Mouse (Mus musculus): ENCODE measurements around the gene Spz1. TPM values are rescaled to one million over a fixed set of nuclear protein-coding genes. Genes with fewer than 3 reads are reported as not detected.
A peak's percentile ranks its signal among the peaks of the same experiment; 100 is the strongest.

Spz1 gene
- not detected in 2 replicates for polyA plus RNA-seq (2014; fragmentation: Nextera tagmentation; extraction: Ambion mirVana)

GRCm38 (mm10) chr13:92576072-92576471 lies at the start of gene Spz1:
Gene Spz1 (minus strand): TSS chr13:92576172.
- no peak within 1 kb of the TSS for H3K4me2 ChIP-seq (ENCODE audit: low read depth, low read length)
- H3K9ac ChIP-seq (replicated peaks; ENCODE audit: low read depth, low read length) = no peak within 1 kb of the TSS
- no peak for ATAC-seq (ENCODE audit: low read depth)
- no peak within 1 kb of the TSS for H3K27ac ChIP-seq (ENCODE audit: low read depth, low read length)
- H3K9me3 ChIP-seq (ENCODE audit: control insufficient read depth, low read length) = no peaks in the 10 kb centered on the region
- no peak within 1 kb of the TSS for H3K4me3 ChIP-seq (ENCODE audit: low read depth, low read length)
- no peaks in the 10 kb centered on the region for H3K36me3 ChIP-seq (ENCODE audit: control insufficient read depth, insufficient read depth, low read length)
- no peaks in the 10 kb centered on the region for H3K27me3 ChIP-seq (ENCODE audit: control insufficient read depth, insufficient read depth, low read length)
- no peaks in the 10 kb centered on the region for H3K4me1 ChIP-seq (ENCODE audit: control insufficient read depth, insufficient read depth, low read length)

GRCm38 (mm10) chr13:92616459-92616858 lies 40.5 kb upstream of the Spz1 start:
- no peak overlapping the region for H3K27ac ChIP-seq (ENCODE audit: low read depth, low read length)
- no peaks in the 10 kb centered on the region for H3K9me3 ChIP-seq (ENCODE audit: control insufficient read depth, low read length)
- H3K9ac ChIP-seq (replicated peaks; ENCODE audit: low read depth, low read length) = no peak overlapping the region
- H3K4me3 ChIP-seq (ENCODE audit: low read depth, low read length) = no peak overlapping the region
- H3K4me1 ChIP-seq (ENCODE audit: control insufficient read depth, insufficient read depth, low read length) = peaks cover 5% of the 10 kb centered on the region; the same call in 1 of the 2 replicates
- no peak overlapping the region for H3K4me2 ChIP-seq (ENCODE audit: low read depth, low read length)
- WGBS = 95% methylated on average over 8 of the region's 8 CpGs
- H3K27me3 ChIP-seq (ENCODE audit: control insufficient read depth, insufficient read depth, low read length) = no peaks in the 10 kb centered on the region
- no peak for ATAC-seq (ENCODE audit: low read depth)
- H3K36me3 ChIP-seq (ENCODE audit: control insufficient read depth, insufficient read depth, low read length) = no peaks in the 10 kb centered on the region

- Histone ChIP-seq H3K27me3 (ENCODE audit: control insufficient read depth, insufficient read depth, low read length) (no peaks in the 10 kb centered on the region), H3K4me1 (ENCODE audit: control insufficient read depth, insufficient read depth, low read length) (peaks cover 5% of the 10 kb centered on the region; the same call in 1 of the 2 replicates), H3K9ac (replicated peaks; ENCODE audit: low read depth, low read length) (no peak overlapping the region), H3K27ac (ENCODE audit: low read depth, low read length) (no peak overlapping the region), H3K4me3 (ENCODE audit: low read depth, low read length) (no peak overlapping the region), H3K4me2 (ENCODE audit: low read depth, low read length) (no peak overlapping the region), H3K36me3 (ENCODE audit: control insufficient read depth, insufficient read depth, low read length) (no peaks in the 10 kb centered on the region), H3K9me3 (ENCODE audit: control insufficient read depth, low read length) (no peaks in the 10 kb centered on the region)
- 87% methylated on average over 5 of the region's 5 CpGs for WGBS
- ATAC-seq (ENCODE audit: low read depth) = no peak
These were observed 39.2 kb upstream of the Spz1 start for GRCm38 (mm10) chr13:92615201-92615600.

- Histone ChIP-seq H3K4me1 (ENCODE audit: control insufficient read depth, insufficient read depth, low read length) (peaks cover 5% of the 10 kb centered on the region; the same call in 1 of the 2 replicates), H3K36me3 (ENCODE audit: control insufficient read depth, insufficient read depth, low read length) (no peaks in the 10 kb centered on the region), H3K4me3 (ENCODE audit: low read depth, low read length) (peak overlapping the region; percentile 78; the same call in 1 of the 2 replicates), H3K9me3 (ENCODE audit: control insufficient read depth, low read length) (no peaks in the 10 kb centered on the region), H3K27ac (ENCODE audit: low read depth, low read length) (no peak overlapping the region), H3K9ac (replicated peaks; ENCODE audit: low read depth, low read length) (no peak overlapping the region; the same call in 1 of the 2 replicates), H3K4me2 (ENCODE audit: low read depth, low read length) (peak overlapping the region; percentile 89), H3K27me3 (ENCODE audit: control insufficient read depth, insufficient read depth, low read length) (no peaks in the 10 kb centered on the region)
- no peak for ATAC-seq (ENCODE audit: low read depth)
- 67% methylated on average over 5 of the region's 5 CpGs for WGBS
These were observed 37.1 kb upstream of the Spz1 start for GRCm38 (mm10) chr13:92613094-92613493.

- Histone ChIP-seq H3K27me3 (ENCODE audit: control insufficient read depth, insufficient read depth, low read length) (no peaks in the 10 kb centered on the region), H3K4me1 (ENCODE audit: control insufficient read depth, insufficient read depth, low read length) (peaks cover 5% of the 10 kb centered on the region; the same call in 1 of the 2 replicates), H3K4me3 (ENCODE audit: low read depth, low read length) (peak overlapping the region; percentile 78), H3K27ac (ENCODE audit: low read depth, low read length) (no peak overlapping the region), H3K36me3 (ENCODE audit: control insufficient read depth, insufficient read depth, low read length) (no peaks in the 10 kb centered on the region), H3K9me3 (ENCODE audit: control insufficient read depth, low read length) (no peaks in the 10 kb centered on the region), H3K4me2 (ENCODE audit: low read depth, low read length) (peak overlapping the region; percentile 89), H3K9ac (replicated peaks; ENCODE audit: low read depth, low read length) (peak overlapping the region; percentile 87)
- 4% methylated on average over 7 of the region's 7 CpGs for WGBS
- no peak for ATAC-seq (ENCODE audit: low read depth)
These were observed 35.9 kb upstream of the Spz1 start for GRCm38 (mm10) chr13:92611917-92612316.

- peaks cover 5% of the 10 kb centered on the region; the same call in 1 of the 2 replicates for H3K4me1 ChIP-seq (ENCODE audit: control insufficient read depth, insufficient read depth, low read length)
- peak overlapping the region; percentile 89 for H3K4me2 ChIP-seq (ENCODE audit: low read depth, low read length)
- WGBS = under 1% methylated on average over 43 of the region's 43 CpGs
- no peaks in the 10 kb centered on the region for H3K27me3 ChIP-seq (ENCODE audit: control insufficient read depth, insufficient read depth, low read length)
- peak; percentile 59 for ATAC-seq (ENCODE audit: low read depth)
- peak overlapping the region; percentile 87 for H3K9ac ChIP-seq (replicated peaks; ENCODE audit: low read depth, low read length)
- H3K4me3 ChIP-seq (ENCODE audit: low read depth, low read length) = peak overlapping the region; percentile 78
- no peaks in the 10 kb centered on the region for H3K36me3 ChIP-seq (ENCODE audit: control insufficient read depth, insufficient read depth, low read length)
- H3K9me3 ChIP-seq (ENCODE audit: control insufficient read depth, low read length) = no peaks in the 10 kb centered on the region
- H3K27ac ChIP-seq (ENCODE audit: low read depth, low read length) = peak overlapping the region; percentile 83
These were observed 35.3 kb upstream of the Spz1 start for GRCm38 (mm10) chr13:92611254-92611784.

GRCm38 (mm10) chr13:92610311-92611221 lies 34.6 kb upstream of the Spz1 start, which contains the start of gene Serinc5:
Gene Serinc5 (plus strand): TSS chr13:92611091.
- Histone ChIP-seq H3K9ac (replicated peaks; ENCODE audit: low read depth, low read length) (peak within 1 kb of the TSS; percentile 87), H3K36me3 (ENCODE audit: control insufficient read depth, insufficient read depth, low read length) (no peaks in the 10 kb centered on the region), H3K27ac (ENCODE audit: low read depth, low read length) (peak within 1 kb of the TSS; percentile 83), H3K4me1 (ENCODE audit: control insufficient read depth, insufficient read depth, low read length) (peaks cover 5% of the 10 kb centered on the region; the same call in 1 of the 2 replicates), H3K9me3 (ENCODE audit: control insufficient read depth, low read length) (no peaks in the 10 kb centered on the region), H3K4me3 (ENCODE audit: low read depth, low read length) (peak within 1 kb of the TSS; percentile 78), H3K27me3 (ENCODE audit: control insufficient read depth, insufficient read depth, low read length) (no peaks in the 10 kb centered on the region), H3K4me2 (ENCODE audit: low read depth, low read length) (peak within 1 kb of the TSS; percentile 89)
- WGBS = 1% methylated on average over 55 of the region's 55 CpGs
- ATAC-seq (ENCODE audit: low read depth) = peak; percentile 99

GRCm38 (mm10) chr13:92609486-92610310 lies 33.7 kb upstream of the Spz1 start:
- peaks cover 5% of the 10 kb centered on the region; the same call in 1 of the 2 replicates for H3K4me1 ChIP-seq (ENCODE audit: control insufficient read depth, insufficient read depth, low read length)
- H3K4me3 ChIP-seq (ENCODE audit: low read depth, low read length) = peak overlapping the region; percentile 78
- no peaks in the 10 kb centered on the region for H3K9me3 ChIP-seq (ENCODE audit: control insufficient read depth, low read length)
- H3K27ac ChIP-seq (ENCODE audit: low read depth, low read length) = peak overlapping the region; percentile 83; the same call in 1 of the 2 replicates
- no peak for ATAC-seq (ENCODE audit: low read depth)
- peak overlapping the region; percentile 87; the same call in 1 of the 2 replicates for H3K9ac ChIP-seq (replicated peaks; ENCODE audit: low read depth, low read length)
- H3K36me3 ChIP-seq (ENCODE audit: control insufficient read depth, insufficient read depth, low read length) = no peaks in the 10 kb centered on the region
- H3K27me3 ChIP-seq (ENCODE audit: control insufficient read depth, insufficient read depth, low read length) = no peaks in the 10 kb centered on the region
- peak overlapping the region; percentile 89 for H3K4me2 ChIP-seq (ENCODE audit: low read depth, low read length)
- WGBS = 12% methylated on average over 13 of the region's 13 CpGs

All from neural tube, embryonic 14.5 days (tissue).